Mouse (Mus musculus): ENCODE measurements around the gene Klhl36. TPM values are rescaled to one million over a fixed set of nuclear protein-coding genes. Genes with fewer than 3 reads are reported as not detected.
A peak's percentile ranks its signal among the peaks of the same experiment; 100 is the strongest.

The Klhl36 gene
- polyA plus RNA-seq (2015; fragmentation: Nextera tagmentation; extraction: Ambion mirVana) = 13.7 and 14.1 TPM in 2 replicates

DNA sequence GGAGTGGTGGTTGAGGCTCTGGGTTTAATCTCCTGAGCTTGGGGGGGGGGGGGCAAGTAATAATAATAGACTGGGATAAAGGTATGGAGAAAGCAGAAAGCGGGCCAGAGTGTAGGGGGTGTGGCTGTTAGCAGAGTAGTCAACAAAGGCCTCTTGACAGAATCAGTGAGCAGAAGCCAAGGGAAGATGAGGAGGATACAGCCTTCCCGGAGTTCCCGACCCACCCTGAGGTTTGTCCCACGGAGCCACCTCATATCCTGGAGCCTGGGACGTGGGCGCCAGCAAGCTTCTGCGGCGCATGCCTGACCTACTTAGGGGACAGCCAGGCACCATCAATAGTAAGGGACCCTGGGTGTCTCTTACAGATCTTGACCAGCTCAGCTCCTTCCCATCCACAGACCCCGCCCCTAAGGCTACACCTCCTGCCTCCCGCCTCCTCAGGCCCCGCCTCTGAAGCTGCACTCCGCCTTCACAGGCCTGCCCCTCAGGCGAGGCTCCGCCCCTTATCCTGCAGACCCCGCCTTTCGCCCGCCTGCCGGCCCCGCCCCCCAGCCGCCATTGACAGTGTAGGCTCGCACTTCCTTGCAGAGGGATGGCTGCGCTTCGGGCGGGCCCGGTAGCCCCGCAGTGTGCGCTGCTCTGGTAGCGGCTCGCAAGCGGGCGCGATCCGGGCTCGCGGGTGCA, at the start of gene Klhl36:
Klhl36 (plus strand) TSS at position 561 of the 684 bp plus-strand sequence.
- under 1% methylated on average over 35 of the region's 35 CpGs for WGBS
- Histone ChIP-seq H3K9me3 (replicated peaks) (no peaks in the 10 kb centered on the region), H3K4me1 (peaks cover 9% of the 10 kb centered on the region), H3K27ac (replicated peaks) (peak within 1 kb of the TSS; percentile 66; the same call in 1 of the 2 replicates), H3K4me2 (replicated peaks) (peak within 1 kb of the TSS; percentile 89), H3K27me3 (0 out of 2 replicates have a peak, but pooled peaks cover 21% of the 10 kb centered on the region), H3K9ac (peak within 1 kb of the TSS; percentile 62), H3K4me3 (replicated peaks) (peak within 1 kb of the TSS; percentile 81), H3K36me3 (no peaks in the 10 kb centered on the region)
- ATAC-seq (ENCODE audit: insufficient number of reproducible peaks, low FRiP score, low TSS enrichment, low read depth) = peak; percentile 95

DNA sequence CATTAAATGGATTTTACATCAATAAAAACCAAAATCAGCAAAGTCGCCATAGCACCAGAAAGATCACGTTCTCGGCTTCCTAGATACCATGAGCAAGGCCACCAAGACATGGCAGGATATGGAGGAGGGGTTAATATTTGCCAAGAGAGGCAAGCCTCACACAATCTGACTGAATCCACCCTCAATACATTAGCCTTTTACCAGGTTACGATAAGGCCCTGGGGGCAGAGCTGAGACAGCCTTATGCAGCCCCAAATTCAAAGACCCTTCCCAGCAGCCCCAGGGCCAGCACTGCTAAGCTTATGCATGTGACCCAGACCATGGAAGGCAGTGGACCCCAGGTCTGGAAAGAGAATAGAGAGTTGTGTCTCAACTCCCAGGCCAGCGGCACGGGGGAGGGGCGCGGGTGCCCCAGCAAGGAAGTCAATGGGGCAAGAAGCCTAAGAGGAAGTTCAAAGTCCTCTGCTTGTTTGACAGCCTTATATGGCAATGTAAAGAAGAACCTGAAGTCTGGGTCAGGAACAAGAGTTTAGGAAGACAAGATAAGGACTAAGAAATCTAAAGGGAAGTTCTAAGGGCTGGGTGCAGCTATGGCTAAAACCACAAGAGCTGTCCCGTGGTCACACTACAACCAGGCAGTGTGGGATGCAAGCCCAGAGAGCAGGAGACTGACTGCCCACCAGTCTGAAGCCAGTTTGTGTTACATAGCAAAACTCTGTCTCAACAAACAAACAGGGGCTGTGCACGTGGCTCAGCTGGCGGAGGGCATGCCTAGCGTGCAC, 49.2 kb upstream of the Klhl36 start:
- no peaks in the 10 kb centered on the region for H3K9me3 ChIP-seq (replicated peaks)
- H3K36me3 ChIP-seq = peaks cover 11% of the 10 kb centered on the region
- no peak for ATAC-seq (ENCODE audit: insufficient number of reproducible peaks, low FRiP score, low TSS enrichment, low read depth)
- peaks cover 36% of the 10 kb centered on the region for H3K4me1 ChIP-seq
- H3K4me2 ChIP-seq (replicated peaks) = no peak overlapping the region
- WGBS = 61% methylated on average over 12 of the region's 12 CpGs
- H3K4me3 ChIP-seq (replicated peaks) = no peak overlapping the region
- H3K9ac ChIP-seq = no peak overlapping the region
- no peaks in the 10 kb centered on the region for H3K27me3 ChIP-seq
- peak overlapping the region; percentile 58; the same call in 1 of the 2 replicates for H3K27ac ChIP-seq (replicated peaks)

DNA sequence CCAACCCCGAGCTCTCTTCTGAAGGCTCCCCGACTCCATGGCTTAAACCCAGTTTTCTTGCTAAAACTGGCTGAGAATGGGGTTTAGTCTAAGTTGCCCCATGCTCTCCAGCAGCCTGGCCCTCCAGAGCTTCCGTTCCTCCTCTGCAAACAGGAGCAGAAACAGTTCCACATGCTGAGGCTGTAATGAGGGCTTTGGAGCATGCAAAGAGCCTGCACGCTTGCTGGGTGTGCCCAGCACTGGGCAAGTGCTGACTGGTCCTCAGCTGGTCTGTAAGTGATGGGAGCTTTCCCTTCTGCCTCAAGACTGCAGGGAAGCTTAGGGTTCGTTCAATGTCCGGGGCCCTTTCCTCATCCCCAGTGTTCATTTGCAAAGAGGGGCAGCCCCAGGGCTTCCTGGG, 45.8 kb upstream of the Klhl36 start:
- WGBS = 55% methylated on average over 6 of the region's 6 CpGs
- Histone ChIP-seq H3K4me2 (replicated peaks) (no peak overlapping the region), H3K9ac (no peak overlapping the region), H3K27ac (replicated peaks) (0 out of 2 replicates have a peak overlapping the region, but pooled peaks have one; percentile 39), H3K4me1 (peaks cover 36% of the 10 kb centered on the region), H3K9me3 (replicated peaks) (no peaks in the 10 kb centered on the region), H3K27me3 (no peaks in the 10 kb centered on the region), H3K4me3 (replicated peaks) (no peak overlapping the region), H3K36me3 (peaks cover 9% of the 10 kb centered on the region; the same call in 1 of the 2 replicates)
- no peak for ATAC-seq (ENCODE audit: insufficient number of reproducible peaks, low FRiP score, low TSS enrichment, low read depth)

DNA sequence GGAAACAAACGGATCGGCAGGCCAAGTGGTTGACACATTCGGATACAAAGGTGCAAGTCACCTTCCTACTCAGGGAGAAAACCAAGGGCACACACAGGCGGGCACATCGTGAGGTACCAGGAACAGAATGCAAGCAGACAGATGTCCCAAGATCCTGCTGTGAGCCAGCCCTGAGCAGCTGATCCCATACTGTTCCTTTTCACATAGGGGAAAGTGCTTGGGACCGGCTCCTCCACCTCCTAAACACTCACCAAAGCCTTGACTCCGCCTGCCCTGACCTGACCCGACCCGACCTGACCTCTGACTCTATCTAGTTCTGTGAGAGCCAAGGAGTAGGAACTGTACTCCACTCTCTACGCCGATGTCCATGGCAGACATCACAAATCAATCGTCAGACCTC, 44.6 kb upstream of the Klhl36 start:
- Histone ChIP-seq H3K27ac (replicated peaks) (no peak overlapping the region), H3K4me1 (peaks cover 36% of the 10 kb centered on the region), H3K36me3 (peaks cover 21% of the 10 kb centered on the region; the same call in 1 of the 2 replicates), H3K9me3 (replicated peaks) (no peaks in the 10 kb centered on the region), H3K9ac (no peak overlapping the region), H3K27me3 (no peaks in the 10 kb centered on the region), H3K4me2 (replicated peaks) (no peak overlapping the region), H3K4me3 (replicated peaks) (no peak overlapping the region)
- WGBS = 27% methylated on average over 12 of the region's 12 CpGs
- no peak for ATAC-seq (ENCODE audit: insufficient number of reproducible peaks, low FRiP score, low TSS enrichment, low read depth)

DNA sequence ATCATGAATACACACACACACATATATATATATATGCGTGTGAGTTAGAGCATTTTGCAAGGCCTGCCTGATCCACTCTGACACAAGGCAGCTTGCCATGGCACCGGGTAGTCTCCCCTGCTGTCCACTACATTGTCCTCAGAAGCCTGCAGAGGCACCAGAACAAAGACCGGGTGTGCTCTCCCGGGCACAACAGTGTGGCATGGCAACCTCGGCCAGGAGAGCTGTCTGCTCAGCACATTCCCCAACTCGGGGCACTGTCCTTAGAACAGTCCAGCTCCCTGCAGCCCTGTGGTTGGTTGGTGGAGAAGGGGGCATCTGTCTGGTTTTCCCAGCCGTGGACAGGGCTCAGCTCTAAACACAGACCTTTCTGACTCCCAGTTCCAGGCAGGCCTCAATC, 42.8 kb upstream of the Klhl36 start:
- Histone ChIP-seq H3K27me3 (no peaks in the 10 kb centered on the region), H3K4me3 (replicated peaks) (no peak overlapping the region), H3K9ac (no peak overlapping the region), H3K4me1 (peaks cover 22% of the 10 kb centered on the region), H3K27ac (replicated peaks) (no peak overlapping the region), H3K4me2 (replicated peaks) (no peak overlapping the region), H3K9me3 (replicated peaks) (no peaks in the 10 kb centered on the region), H3K36me3 (peaks cover 22% of the 10 kb centered on the region; the same call in 1 of the 2 replicates)
- 80% methylated on average over 7 of the region's 7 CpGs for WGBS
- no peak for ATAC-seq (ENCODE audit: insufficient number of reproducible peaks, low FRiP score, low TSS enrichment, low read depth)

DNA sequence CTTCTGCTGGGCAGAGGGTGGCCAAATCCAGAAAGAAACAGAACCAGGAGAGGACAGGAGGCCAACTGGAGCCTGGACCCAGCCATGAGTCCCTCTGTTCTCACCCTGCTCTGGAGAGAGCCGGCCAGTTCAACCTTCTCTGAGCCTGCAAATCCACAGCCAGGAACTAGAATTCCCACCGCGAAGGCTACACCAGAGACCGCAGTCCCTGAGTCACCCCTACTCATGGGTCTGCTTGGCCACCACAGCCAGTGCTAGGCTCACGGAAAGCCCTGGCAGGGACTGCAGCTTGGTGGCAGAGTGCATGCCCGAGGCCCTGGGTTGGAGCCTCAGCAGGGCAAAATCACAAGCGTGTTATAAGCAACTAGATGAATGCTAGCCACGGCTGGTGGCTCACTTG, 42.1 kb upstream of the Klhl36 start:
- H3K36me3 ChIP-seq = peaks cover 22% of the 10 kb centered on the region; the same call in 1 of the 2 replicates
- 90% methylated on average over 8 of the region's 8 CpGs for WGBS
- no peak overlapping the region for H3K27ac ChIP-seq (replicated peaks)
- no peak overlapping the region for H3K4me2 ChIP-seq (replicated peaks)
- no peaks in the 10 kb centered on the region for H3K9me3 ChIP-seq (replicated peaks)
- no peak overlapping the region for H3K9ac ChIP-seq
- no peak for ATAC-seq (ENCODE audit: insufficient number of reproducible peaks, low FRiP score, low TSS enrichment, low read depth)
- H3K4me3 ChIP-seq (replicated peaks) = no peak overlapping the region
- H3K4me1 ChIP-seq = peaks cover 26% of the 10 kb centered on the region
- H3K27me3 ChIP-seq = no peaks in the 10 kb centered on the region

DNA sequence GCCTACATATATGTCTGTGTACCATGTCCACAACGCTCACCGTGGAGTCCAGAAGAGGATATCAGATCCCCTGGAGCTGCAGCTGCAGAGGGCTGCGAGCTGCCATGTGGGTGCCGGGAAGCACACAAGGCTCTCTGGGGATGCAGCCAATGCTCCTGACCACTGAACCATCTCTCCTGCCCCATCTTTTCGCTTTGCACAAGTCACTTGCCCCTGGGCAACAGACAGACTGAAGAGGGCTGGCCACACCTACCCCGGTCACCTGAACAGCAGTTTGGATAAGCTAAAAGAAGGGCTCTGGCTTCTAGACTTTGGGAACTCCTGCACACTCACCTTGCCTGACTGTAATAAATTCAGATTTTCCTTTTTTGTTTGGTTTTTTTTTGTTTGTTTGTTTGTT, 40.4 kb upstream of the Klhl36 start:
- ATAC-seq (ENCODE audit: insufficient number of reproducible peaks, low FRiP score, low TSS enrichment, low read depth) = no peak
- H3K4me2 ChIP-seq (replicated peaks) = no peak overlapping the region
- H3K4me3 ChIP-seq (replicated peaks) = no peak overlapping the region
- H3K27ac ChIP-seq (replicated peaks) = no peak overlapping the region
- no peaks in the 10 kb centered on the region for H3K9me3 ChIP-seq (replicated peaks)
- H3K27me3 ChIP-seq = no peaks in the 10 kb centered on the region
- H3K36me3 ChIP-seq = peaks cover 22% of the 10 kb centered on the region; the same call in 1 of the 2 replicates
- 90% methylated on average over 6 of the region's 6 CpGs for WGBS
- no peak overlapping the region for H3K9ac ChIP-seq
- peaks cover 18% of the 10 kb centered on the region for H3K4me1 ChIP-seq

DNA sequence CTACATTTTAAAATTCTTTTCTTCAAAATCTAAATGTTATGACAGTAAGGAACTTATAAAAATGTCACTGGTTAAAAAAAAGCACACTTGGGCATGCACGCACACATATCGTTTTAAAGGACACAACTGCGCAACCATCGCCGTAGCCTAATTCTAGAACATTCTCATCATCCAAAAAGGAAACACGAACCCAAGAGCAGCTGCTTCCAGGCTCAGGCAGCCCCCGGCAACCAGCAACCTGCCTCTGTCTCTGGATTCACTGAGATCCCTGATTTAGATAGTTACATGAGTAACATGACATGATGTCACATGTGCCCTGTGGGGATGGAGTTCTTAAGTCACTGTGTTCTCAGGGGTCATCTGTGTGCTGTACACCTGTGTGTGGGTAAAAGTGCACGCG, 38.8 kb upstream of the Klhl36 start:
- H3K4me1 ChIP-seq = peaks cover 18% of the 10 kb centered on the region
- no peak overlapping the region for H3K27ac ChIP-seq (replicated peaks)
- H3K27me3 ChIP-seq = no peaks in the 10 kb centered on the region
- H3K4me3 ChIP-seq (replicated peaks) = no peak overlapping the region
- H3K4me2 ChIP-seq (replicated peaks) = no peak overlapping the region
- no peak for ATAC-seq (ENCODE audit: insufficient number of reproducible peaks, low FRiP score, low TSS enrichment, low read depth)
- no peaks in the 10 kb centered on the region for H3K9me3 ChIP-seq (replicated peaks)
- H3K36me3 ChIP-seq = peaks cover 22% of the 10 kb centered on the region; the same call in 1 of the 2 replicates
- no peak overlapping the region for H3K9ac ChIP-seq
- WGBS = 79% methylated on average over 9 of the region's 9 CpGs

DNA sequence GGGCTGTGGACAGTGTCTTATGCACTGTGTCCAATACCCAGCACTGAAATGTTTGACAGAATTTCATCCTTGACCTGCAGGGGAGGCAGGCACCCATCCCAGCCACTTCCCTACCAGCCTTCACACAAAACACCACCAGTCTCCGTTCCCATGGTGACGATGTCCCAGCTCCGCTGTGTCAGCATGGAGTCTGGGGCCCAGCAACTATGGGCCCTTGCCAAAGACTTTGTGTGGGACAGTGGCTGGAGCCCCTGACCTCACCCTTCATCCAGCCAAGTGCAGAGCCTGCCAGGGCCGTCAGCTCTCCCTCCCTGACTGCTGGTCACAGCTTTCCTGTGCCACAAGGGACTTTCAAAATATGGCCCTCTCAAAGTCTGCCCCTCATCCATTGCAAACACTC, 38.0 kb upstream of the Klhl36 start:
- Histone ChIP-seq H3K4me3 (replicated peaks) (no peak overlapping the region), H3K36me3 (peaks cover 22% of the 10 kb centered on the region; the same call in 1 of the 2 replicates), H3K9ac (no peak overlapping the region), H3K9me3 (replicated peaks) (no peaks in the 10 kb centered on the region), H3K4me1 (peaks cover 25% of the 10 kb centered on the region), H3K4me2 (replicated peaks) (no peak overlapping the region), H3K27me3 (no peaks in the 10 kb centered on the region), H3K27ac (replicated peaks) (no peak overlapping the region)
- ATAC-seq (ENCODE audit: insufficient number of reproducible peaks, low FRiP score, low TSS enrichment, low read depth) = no peak
- 74% methylated on average over 4 of the region's 4 CpGs for WGBS

DNA sequence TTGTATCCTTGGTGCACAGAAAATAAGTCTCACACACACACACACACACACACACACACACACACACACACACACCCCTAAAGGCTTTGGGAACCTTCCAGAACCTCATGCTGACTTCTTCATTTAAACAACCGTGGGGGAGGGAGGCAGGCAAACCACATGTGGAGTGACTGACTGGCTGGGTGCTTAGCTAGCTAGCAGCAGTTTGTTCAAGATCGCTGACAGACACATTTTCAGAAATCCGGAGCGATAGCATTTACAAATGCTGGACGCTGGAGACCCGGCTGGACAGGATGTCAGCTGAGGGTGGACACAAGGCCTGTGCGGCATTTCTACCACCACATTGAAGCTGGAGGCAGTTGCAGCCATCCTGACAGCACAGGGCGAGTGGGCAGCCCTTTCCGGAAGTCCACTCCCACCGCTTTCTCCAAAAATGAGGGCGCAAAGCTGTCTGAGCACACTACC, 37.2 kb upstream of the Klhl36 start:
- H3K36me3 ChIP-seq = peaks cover 22% of the 10 kb centered on the region; the same call in 1 of the 2 replicates
- peaks cover 33% of the 10 kb centered on the region for H3K4me1 ChIP-seq
- no peak overlapping the region for H3K9ac ChIP-seq
- H3K27ac ChIP-seq (replicated peaks) = peak overlapping the region; percentile 22; the same call in 1 of the 2 replicates
- no peaks in the 10 kb centered on the region for H3K9me3 ChIP-seq (replicated peaks)
- H3K27me3 ChIP-seq = no peaks in the 10 kb centered on the region
- no peak overlapping the region for H3K4me2 ChIP-seq (replicated peaks)
- no peak overlapping the region for H3K4me3 ChIP-seq (replicated peaks)
- 53% methylated on average over 11 of the region's 11 CpGs for WGBS
- ATAC-seq (ENCODE audit: insufficient number of reproducible peaks, low FRiP score, low TSS enrichment, low read depth) = peak; percentile 25; the same call in 1 of the 2 replicates

Measured in embryonic facial prominence, embryonic 15.5 days (tissue).